Mouse (Mus musculus): ENCODE data around the gene Map3k7cl. TPM values are rescaled to one million over a fixed set of nuclear protein-coding genes. Genes with fewer than 3 reads are reported as not detected.

The Map3k7cl gene
- total and polyA plus RNA-seq, 3 experiments, result 0.72 to 1.4 (median 0.89) TPM

DNA sequence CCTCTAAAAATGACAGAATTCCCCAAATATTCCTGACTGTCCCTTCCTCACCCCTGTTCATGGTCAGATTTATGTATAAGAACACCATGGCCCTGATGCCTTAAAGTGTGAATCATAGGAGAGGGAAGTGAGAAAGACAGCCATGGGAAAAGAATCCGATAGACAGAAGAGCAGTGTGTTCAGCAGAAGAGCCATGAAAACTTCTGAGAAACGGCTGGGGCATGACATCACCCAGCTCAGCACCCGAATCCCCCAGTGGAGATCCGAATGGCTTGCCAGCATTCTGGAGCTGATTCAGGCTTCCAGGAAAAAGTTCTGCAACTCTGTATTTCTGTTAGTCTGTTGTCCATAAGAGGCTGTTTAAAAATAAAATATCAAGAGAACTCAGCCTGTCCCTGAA lies 82.7 kb downstream of the Map3k7cl start:
- DNase-seq, result peak; percentile 78

DNA sequence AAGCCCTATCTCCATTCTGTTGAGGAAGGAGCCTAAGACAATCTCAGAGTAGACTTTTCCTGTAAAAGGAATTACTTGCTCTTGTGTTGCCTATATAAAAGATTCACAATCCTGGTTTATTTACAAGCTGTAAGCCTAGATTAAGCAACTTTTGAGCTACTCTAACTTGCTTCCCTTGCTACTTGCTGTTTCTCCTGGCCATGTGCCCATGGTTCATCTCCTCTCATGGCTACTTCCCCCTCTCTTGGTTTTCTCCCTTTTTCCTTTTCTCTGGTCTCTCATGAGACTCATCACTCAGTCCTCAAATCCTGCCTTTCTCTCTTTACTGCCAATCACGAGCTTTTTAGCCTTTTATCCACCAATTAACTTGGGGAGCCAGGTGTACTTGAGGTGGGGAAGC lies 85.0 kb downstream of the Map3k7cl start:
- DNase-seq, result no peak

- DNase-seq, result no peak
These were observed 89.1 kb downstream of the Map3k7cl start for GRCm38 (mm10) chr16:87642234-87642633.

DNA sequence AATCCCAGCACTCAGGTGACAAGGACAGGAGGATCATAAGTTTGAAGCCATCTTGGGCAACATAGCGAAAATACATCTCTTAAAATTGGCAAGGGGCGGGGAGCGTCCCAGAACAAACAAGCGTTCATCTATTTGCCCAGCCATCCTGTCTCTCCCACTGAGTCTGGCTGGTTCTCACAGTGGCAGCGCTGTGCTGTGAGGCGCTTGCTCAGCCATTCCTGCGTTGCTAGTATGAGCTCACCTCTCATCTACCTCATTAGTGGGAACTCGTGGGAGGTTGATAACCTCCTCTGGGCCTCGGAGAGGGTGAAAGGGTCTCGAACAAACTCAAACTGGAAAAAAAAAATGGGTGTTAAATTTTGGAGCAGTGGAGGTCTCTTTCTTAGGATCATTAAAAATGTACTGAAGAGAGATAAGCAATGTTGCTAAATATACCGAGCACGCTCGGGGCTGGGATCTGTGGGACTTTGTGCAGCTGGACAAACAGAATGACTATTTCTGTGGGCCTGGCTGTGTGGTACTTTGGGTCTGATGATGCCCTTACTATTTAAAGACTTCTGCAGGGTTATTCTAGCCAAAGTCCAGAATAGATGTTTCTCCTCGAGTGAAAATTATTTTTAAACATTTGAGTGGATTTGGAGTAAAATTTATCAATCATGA lies 91.1 kb downstream of the Map3k7cl start:
- DNase-seq, result no peak

Other genes starting within 250 kb of the Map3k7cl start
- 10 to 100 TPM; 20.1 to 23.7 TPM for gene N6amt1, start 199.1 kb upstream of the Map3k7cl start, total RNA-seq (2021)
- gene N6amt1, start 199.1 kb upstream of the Map3k7cl start, polyA plus RNA-seq (2012; rRNA removed), result 5.1 and 5.5 TPM in 2 replicates
- 10 to 100 TPM; 29.6 to 32.0 TPM for gene Ltn1, start 120.7 kb upstream of the Map3k7cl start, total RNA-seq (2021)
- gene Ltn1, start 120.7 kb upstream of the Map3k7cl start, polyA plus RNA-seq (2012; rRNA removed), result 1.6 and 1.8 TPM in 2 replicates
- gene Rwdd2b, start 112.8 kb upstream of the Map3k7cl start, total RNA-seq (2021), result 1 to 10 TPM; 5.2 to 5.3 TPM
- gene Rwdd2b, start 112.8 kb upstream of the Map3k7cl start, polyA plus RNA-seq (2012; rRNA removed), result 1.1 and 1.7 TPM in 2 replicates
- gene Usp16, start 98.6 kb upstream of the Map3k7cl start, total RNA-seq (2021), result 10 to 100 TPM; 63.2 to 81.6 TPM
- 4.8 and 7.5 TPM in 2 replicates for gene Usp16, start 98.6 kb upstream of the Map3k7cl start, polyA plus RNA-seq (2012; rRNA removed)
- 100 to 1,000 TPM; 187 to 210 TPM for gene Cct8, start 57.5 kb upstream of the Map3k7cl start, total RNA-seq (2021)
- gene Cct8, start 57.5 kb upstream of the Map3k7cl start, polyA plus RNA-seq (2012; rRNA removed), result 12.1 and 14.8 TPM in 2 replicates
- 10 to 100 TPM; 14.3 to 25.7 TPM for gene Bach1, start 145.6 kb downstream of the Map3k7cl start, total RNA-seq (2021)
- 4.2 and 5.6 TPM in 2 replicates for gene Bach1, start 145.6 kb downstream of the Map3k7cl start, polyA plus RNA-seq (2012; rRNA removed)

All from adrenal gland, adult 2 months (tissue).